Mouse (Mus musculus): ENCODE measurements around the gene Stau1. TPM values are rescaled to one million over a fixed set of nuclear protein-coding genes. Genes with fewer than 3 reads are reported as not detected.
A peak's percentile ranks its signal among the peaks of the same experiment; 100 is the strongest.

The Stau1 gene
- total RNA-seq, 2 experiments from 2014 or later = 68.4 to 76.3 TPM

DNA sequence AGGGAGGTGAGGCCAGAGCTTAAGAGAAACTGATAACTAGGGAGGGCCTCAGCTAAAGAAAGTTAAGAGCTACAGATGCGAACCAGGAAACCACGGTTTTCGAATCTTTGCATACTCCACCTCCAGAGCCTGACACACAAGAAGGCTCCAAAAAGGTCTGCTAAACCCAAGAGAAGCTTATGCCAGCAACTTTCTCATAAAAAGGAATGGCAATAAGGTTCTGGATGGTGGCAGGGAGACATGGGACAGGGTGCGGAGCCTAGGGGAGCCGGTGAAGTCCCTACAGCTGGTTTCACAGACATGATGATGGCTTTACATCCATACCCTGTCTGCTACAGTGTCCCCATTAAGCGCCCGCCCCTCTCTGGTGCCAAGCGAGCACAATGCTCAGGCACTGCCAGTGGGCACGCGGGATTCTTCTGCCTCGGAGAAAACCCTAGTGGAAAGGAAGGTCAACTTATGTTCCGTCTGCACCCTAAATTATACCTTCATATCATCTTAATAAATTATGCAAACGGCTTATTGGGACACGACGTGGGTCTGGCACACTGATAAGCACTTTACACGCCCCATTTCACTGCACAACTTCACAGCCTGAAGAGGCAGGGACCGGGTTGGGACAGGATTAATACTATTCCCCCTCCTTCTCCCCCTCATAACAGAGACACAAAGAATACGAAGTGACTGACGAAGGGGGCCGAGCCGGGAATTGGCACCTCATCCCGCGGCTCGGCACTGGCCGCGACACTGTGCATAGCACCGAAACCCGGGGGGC, 891 bp downstream of the Stau1 start:
- peak in 1 of 2 experiments; percentile 34 for DNase-seq (ENCODE audit: low spot score in 2 of 2)

DNA sequence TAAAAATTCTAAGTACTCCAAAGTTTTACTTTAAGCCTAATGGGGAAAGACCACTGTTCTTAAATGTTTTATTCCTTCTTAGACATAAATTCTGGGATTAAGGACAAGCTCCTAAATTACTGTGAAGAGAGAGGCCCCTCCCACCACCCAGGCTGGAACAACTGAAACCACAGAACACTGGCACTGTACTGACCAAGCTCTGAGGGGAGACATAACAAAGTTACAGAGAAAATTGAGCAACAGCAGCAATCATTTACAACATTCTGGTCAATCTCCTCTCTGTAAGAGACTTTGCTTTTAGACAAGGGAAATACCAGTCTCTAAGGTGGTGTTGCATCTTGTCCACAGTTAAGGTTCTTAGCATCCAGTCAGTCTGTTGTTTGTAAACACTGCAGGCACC, 4.2 kb downstream of the Stau1 start:
- no peak for DNase-seq (ENCODE audit: low spot score in 2 of 2)

DNA sequence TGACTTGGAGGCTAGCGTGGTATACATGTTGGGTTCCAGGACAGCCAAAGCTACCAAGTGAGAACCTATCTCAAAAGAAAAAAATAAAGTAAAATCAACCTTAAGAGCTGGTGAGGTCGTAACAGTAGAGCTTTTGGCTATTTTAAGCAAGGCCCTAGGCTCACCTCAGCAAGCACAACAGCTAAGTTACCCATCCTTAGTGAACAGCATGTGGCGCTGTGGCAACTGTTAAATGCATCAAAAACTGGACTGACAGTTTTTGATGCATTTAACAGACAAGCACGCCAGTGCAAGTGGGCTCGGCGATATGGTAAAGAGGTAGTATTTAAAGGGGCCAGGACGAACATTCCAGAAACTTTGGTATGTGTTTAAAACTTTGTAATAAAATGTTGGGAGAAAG, 5.2 kb downstream of the Stau1 start:
- no peak for DNase-seq (ENCODE audit: low spot score in 2 of 2)

DNA sequence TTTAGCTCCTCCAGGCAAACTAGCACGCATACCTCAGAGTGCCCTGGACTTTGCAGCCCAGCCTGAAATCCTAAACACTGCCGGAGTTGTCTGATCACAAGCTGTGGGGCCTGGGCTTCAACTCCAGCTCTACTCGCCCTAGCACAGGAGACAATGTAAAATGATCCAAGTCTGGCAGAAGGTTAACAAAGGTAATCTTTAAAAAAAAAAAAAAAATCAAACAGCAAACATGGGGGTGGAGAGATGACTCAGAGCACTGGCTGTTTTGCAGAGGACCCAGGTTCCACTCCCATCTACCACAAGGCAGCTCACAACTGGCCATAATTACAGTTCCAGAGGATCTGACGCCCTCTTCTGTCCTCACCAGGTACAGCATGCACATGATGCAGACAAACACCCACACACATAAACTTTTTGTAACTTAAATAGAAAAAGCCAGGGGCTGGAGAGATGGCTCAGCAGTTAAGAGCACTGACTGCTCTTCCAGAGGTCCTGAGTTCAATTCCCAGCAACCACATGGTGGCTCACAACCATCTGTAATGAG, 12.7 kb downstream of the Stau1 start:
- DNase-seq (ENCODE audit: low spot score in 2 of 2) = no peak

DNA sequence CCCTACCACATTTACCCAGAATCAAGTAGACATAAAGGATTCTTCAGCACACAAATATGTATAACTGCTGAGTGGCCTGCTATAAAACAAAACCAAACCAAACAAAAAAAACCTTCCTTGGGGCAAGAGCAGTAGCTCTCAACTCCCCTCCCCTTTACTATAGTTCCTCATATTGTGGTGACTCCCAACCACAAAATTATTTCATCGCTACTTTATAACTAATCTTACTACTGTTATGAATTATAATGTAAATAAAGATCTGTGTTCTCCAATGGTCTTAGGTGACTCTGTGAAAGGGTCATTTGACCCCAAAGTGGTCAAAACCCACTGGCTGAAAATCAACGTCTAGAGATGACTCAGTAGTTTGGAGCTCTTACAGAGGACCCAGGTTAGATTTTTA, 15.9 kb downstream of the Stau1 start:
- no peak for DNase-seq (ENCODE audit: low spot score in 2 of 2)

DNA sequence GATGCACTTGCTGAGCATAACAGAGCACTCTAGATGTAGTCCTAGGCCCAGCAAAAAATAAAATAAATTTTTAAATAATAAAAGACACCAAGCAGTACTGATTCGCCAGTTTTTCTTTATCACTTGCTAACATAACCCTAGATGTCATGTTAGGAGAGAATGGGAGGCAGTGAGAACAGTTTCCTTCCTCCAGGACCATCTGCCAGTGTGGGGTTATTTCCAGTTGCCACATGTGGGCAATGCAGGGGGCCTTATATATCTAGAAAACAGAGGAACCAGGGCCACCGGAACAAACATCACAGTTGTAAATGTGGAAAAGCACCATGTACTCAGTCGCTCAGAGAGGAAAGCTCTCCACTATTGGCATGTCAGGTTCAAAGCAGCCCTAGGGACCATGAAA, 18.6 kb downstream of the Stau1 start:
- no peak for DNase-seq (ENCODE audit: low spot score in 2 of 2)

DNA sequence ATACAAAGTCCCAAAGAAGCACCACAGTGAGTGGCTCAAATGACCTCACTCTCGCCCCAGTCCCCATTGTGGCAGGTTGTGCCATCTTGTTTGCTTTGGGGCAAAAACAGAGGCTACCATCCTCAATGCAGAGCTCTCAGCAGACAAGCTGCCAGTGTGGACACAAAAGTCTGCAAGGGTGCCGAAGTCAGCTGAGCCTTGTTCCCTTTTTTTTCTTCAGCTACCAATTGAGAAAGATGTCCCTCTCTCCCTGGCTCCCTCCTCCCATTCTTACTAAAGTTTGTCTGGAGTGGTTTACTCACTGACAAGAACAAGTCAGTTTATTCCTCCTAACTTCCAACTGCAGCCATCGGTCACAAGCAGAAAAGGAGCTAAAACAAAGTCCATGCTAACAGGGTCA, 19.7 kb downstream of the Stau1 start:
- DNase-seq (ENCODE audit: low spot score in 2 of 2) = no peak

DNA sequence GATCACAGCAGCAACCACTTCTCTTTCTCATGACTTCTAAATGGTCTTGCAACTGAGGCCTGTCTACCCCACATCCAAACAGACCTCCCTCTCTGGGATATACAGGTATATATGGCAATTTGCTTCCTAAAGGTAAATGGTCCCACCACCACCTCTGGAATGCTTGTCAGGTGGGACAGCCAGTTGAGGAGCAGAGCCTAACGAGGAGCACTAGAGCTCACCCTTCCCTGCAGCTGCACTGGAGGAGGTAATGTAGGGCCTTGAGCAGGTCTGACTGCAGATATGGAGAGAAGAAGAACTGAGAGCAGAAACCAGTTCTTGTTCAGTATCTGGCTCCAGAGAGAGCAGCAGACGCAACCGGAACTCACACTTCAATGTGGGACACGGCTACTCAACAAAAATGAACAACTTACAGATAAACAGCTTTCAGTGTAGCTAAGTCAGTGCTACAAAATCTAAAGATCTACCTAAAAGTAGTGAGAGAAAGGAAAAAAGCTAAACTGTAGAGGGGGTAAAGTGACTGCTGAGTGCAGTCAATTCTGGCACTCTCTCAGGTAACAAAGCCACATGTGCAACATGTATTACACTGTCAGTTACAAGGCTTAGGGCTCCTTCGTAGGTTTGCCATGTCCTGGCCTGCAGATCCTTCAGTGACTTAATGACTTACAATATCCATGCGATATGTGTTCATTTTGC, 21.8 kb downstream of the Stau1 start:
- DNase-seq (ENCODE audit: low spot score in 2 of 2) = no peak

DNA sequence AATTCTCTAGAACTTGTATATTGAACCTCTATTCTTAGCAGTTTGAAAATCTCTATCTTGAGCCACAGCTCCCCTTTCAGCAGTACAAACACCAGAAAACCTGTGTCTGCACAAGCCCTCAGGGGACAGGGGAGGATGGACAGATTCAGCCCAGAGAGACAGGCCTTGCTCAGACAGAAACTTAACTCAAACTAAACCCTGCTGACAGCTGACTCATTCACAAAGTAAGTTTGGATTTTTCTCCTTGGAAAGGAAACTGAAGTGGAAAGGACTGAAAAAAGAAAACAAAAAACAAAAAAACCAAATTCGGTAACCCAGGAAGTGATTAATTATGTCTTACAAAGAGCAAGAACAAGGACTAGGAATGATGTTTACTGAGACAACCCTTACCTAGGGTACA, 22.9 kb downstream of the Stau1 start:
- no peak for DNase-seq (ENCODE audit: low spot score in 2 of 2)

DNA sequence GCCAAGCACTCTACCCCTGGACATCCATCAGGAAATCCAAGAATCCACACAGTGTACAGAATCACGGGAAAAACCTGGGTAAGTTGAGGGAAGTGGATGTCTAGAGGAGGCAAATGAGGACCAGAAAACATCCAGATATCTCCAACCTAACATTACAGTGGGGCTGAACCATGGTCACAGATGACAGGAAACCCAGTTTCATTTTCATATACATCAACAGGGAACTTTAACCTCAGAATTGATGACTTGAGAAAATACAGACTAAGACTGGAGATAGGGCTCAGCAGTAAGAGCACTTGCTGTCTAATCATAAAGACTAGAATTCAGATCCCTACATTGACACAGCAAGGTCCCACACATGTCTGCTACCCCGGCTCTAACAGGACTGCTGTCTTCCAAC, 31.3 kb downstream of the Stau1 start:
- no peak for DNase-seq (ENCODE audit: low spot score in 2 of 2)

DNA sequence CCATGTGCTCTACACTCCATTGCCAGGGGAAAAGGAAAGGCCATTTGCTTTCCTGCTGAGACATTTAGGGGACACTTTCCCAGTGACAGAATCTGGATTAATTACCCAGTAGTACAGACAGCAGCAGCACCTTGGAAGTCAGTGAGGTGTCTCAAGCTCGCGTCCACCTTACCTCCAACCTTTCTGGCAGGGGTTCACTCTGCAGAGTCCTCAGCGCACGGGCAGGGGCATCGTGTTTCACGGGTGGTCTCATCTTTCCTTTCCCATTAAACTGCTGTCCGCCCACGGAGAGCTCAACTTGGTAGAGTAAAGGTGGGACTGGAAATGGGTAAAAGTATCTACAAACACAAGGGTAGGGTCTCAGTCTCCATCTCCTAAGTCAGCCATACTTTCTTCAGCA, 32.8 kb downstream of the Stau1 start:
- DNase-seq (ENCODE audit: low spot score in 2 of 2) = no peak

DNA sequence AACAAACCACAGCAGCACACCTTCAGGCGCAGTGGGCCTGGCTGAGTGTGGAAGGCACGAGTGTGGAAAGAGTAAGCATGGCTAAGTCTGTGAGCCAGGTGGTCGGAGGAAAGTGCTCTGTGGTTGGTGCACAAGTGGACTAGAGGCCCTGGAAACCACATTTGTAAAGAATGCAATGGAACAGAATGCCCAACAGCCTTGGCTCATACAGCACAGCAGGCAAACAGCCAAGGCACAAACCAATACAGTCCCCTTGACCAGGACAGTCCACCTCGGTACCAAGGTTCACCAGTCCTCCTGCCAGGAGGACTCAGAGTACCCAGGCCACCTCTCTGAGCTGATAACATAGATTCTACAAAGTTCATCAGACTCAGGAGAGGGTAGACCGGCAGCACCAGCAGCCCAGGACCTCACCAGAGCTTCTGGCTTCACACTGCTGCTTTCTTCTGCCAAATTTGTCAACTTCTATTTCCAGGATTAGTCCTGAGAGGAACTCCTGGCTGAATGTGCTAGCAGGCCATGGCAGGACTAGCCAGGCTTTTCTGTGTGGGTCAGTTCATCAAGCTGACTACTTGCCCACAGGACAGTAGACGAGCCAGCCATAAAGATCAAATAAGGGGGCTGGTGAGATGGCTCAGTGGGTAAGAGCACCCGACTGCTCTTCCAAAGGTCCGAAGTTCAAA, 35.3 kb downstream of the Stau1 start:
- no peak for DNase-seq (ENCODE audit: low spot score in 2 of 2)

DNA sequence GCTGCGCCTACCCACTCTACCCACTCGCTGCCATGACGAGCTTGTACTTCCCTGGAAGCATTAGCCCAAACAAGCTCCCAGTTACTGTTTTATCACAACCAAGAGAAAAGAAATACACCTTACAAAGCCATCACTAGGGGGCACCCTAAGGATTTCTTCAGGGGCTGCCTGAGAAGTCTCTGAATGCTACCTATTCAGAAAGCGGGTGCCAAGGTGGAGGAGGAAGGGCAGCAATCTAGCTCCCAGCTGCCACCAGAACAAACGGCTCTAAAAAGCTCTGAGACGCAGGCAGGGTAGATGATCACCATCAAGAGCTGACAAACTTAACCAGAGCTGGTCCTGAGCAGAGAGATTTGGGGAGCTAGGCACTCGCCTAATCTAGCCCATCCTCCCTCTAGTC, 39.3 kb downstream of the Stau1 start:
- DNase-seq (ENCODE audit: low spot score in 2 of 2) = peak in 1 of 2 experiments; percentile 44

DNA sequence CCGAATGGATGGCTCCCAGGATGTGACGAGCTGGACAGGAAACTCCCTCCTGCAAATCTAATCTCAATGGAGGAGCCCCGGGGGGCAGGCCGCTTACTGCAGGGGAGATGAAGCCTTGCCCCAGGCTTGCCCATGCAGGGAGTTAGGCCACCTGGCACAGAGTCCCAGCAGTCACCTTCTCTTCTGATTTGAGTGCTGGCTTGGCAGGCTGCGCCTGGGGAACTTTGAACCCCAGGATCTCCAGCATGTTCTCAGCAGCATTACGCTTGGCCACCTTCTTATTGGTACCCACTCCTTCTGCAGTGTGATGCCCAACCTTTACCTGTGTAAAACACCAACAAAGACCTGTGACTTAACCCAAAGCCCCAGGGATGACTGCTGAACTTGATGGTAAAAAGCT, 43.9 kb downstream of the Stau1 start:
- DNase-seq (ENCODE audit: low spot score in 2 of 2) = no peak

DNA sequence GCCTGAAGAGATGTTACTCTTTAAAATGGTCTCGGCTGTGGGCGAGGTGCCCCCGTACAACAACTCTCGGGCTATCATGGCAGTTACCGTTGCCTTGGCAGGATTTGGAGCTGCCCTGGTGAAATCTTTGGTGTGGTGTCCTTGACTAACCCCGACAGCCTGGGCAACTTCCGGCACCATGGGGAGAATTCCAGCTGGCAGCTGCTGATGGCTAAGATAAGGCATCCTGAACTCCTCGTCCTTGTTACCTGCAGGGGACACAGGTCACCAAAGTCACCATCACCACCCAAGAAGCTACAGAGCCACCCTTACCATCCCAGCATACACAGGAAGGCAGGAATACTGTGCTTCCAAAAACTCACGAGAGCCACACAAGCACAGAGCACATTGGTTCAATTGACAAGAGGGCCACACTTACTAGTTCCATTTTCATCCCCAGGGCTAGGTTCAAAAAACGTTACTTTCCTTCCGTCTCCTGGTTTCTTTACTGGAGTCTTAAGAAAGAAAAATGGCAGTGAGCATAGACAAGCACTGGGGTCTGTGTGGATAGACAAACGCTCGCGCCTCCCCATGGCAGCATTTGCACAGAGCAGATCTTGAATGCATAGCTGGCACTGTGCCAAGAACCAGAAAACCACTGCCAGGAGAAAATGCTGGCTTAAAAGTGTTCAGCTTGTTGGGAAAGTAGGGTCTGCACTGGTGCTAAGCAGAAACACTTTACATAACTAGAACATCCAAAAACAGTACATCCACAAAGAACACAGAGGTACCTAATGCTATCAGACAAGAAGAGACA, 45.0 kb downstream of the Stau1 start:
- no peak for DNase-seq (ENCODE audit: low spot score in 2 of 2)

DNA sequence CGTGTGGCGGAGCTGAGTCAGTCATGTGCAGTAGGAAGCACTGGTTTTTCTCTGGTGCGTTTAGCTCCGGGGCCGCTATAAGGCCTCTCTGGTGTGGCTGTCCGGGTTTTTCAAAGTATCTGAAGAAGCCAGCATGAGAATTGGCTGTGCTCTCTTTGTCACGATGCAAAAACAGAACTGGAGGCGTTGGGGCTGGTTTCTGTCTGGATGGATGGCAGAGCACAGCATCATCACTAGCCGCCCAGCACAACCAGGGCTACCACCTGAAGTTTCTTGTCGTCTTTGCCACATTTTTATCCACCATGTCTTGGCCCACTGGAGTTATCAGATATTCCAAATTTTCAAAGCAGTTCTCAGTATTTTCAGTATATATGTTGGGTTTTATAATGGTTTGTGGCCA, 47.2 kb downstream of the Stau1 start:
- no peak for DNase-seq (ENCODE audit: low spot score in 2 of 2)

DNA sequence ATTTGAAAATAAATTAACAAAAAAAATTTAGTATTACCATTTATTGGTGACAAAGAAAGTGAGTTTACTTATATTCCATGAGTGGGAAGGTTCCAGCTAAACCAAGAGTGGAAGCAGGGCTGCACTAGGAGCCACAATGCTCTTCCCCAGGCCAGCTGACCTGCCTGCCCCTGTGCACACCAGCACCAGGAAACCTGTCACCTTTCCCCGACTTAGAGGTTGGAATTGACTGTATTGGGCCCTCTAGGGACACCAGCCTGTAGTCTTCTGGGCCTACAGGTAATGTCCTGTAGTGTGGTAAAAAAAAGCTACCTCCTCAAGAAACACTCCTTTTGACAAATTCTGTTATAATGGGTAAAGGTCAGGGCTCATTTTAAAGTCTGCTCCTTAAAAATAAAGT, 47.9 kb downstream of the Stau1 start:
- DNase-seq (ENCODE audit: low spot score in 2 of 2) = no peak

DNA sequence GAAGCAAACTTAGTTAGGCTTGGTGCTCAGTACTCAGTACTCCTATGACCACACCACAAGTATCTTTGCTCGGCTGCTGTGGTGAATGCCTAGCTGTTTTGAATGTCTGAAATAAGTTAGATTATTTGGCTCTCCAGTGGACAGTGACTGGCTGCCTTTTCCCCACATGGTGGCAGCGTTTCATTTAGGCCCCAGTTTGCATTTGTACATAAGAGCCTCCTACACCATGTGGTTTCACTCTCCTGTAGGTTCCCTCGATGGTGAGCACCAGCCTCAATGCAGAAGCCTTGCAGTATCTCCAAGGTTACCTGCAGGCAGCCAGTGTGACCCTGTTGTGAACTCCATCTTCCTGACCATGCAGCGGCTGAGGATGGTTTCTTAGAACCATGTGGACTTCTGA, 50.6 kb downstream of the Stau1 start:
- no peak for DNase-seq (ENCODE audit: low spot score in 2 of 2)

DNA sequence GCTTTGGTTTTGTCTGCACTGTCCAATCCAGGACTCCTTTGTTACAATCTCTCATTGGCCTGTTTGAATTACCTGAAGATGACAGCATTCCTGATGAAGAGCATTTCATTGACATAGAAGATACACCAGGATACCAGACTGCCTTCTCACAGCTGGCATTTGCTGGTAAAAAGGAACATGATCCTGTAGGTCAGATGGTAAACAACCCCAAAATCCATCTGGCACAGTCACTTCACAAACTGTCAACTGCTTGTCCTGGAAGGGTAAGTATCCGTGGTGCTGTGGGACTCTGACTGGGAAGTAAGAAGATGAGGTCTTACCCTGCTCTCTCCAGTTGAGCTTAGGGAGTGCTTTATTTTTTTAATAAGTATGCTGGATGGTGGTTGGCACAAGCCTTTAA, 51.8 kb downstream of the Stau1 start:
- DNase-seq (ENCODE audit: low spot score in 2 of 2) = no peak

DNA sequence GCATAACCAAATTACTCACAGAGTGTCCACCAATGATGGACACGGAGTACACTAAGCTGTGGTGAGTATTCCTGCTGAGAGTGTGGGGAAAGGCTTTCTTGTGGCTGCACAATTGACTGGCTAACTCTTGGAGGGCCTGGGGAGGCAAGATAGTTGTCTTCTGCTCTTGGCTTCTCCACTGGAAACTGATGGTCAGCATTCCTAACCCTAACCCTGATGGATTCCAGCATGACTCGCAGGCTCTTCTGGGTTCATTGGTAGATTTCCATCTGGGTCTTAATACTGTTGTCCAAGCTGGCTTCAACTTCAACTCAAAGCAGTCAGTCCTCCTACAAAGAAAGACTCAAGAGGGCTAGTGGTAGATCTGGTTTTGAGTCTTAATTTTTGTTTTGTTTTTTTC, 53.0 kb downstream of the Stau1 start:
- DNase-seq (ENCODE audit: low spot score in 2 of 2) = no peak

DNA sequence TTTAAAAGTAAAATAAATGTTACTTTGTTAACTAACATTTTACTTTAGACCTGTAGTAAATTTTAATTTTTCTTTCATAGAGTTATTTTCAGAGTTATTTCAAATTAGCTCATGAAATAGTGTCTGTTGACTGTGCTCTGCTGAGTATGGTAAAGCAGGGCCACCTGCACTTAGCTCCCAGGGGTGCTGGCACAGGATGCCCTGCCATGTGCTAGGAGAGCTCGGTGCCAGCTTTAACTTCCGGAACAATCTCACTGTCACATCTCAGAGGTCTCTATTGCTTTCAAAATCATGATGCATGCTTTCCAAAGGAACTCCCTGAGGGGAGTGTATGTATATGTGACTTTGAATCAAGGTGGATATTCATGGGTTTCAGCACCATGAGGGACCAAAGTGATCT, 59.9 kb downstream of the Stau1 start:
- no peak for DNase-seq (ENCODE audit: low spot score in 2 of 2)

Data from adrenal gland, adult 18-20 months (tissue).